Mouse (Mus musculus): ENCODE results near the gene Enthd1. TPM values are rescaled to one million over a fixed set of nuclear protein-coding genes. Genes with fewer than 3 reads are reported as not detected.

Gene Enthd1
- not detected in 2 replicates for total RNA-seq (2014; rRNA removed)
- polyA plus RNA-seq (2015; fragmentation: Nextera tagmentation; extraction: Ambion mirVana): not detected in 2 replicates

DNA sequence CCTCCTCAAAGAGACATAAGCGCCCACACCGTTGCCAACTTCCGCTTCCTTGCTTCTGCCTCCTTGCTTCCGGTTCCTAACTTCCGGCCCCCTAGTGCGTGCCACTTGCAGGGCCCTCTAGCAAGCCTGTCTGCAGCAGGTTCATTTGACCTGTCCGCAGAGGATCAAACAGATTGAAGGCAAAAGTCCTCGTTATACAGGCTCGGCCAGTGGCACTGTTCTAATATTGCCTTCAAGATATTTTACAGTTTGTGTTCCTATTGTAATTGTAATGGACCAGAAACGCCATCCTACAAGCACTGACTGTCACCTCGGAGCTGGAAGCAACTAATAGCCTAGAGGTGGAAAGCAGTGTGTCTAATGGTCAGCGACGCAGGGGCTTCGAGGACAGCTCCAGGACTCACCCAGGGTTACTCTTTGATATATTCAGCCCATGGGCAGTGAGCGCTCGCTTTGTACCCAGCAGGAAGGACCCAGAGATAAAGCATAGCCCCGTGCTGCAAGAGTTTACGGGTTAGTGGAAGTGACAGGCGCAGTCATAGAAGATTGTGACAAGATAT is at the start of gene Enthd1:
Enthd1 (minus strand) TSS at position 51 of the 560 bp plus-strand sequence.
- WGBS: 72% methylated on average over 19 of the region's 19 CpGs
- no peaks in the 10 kb centered on the region for H3K36me3 ChIP-seq (ENCODE audit: insufficient read depth, low read length)
- no peak within 1 kb of the TSS for H3K27ac ChIP-seq
- no peak for TF ChIP-seq CTCF (IDR thresholded peaks at IDR 0.05; ENCODE audit: low read depth)
- no peaks in the 10 kb centered on the region for H3K9me3 ChIP-seq (ENCODE audit: low read length)
- ATAC-seq (no peak), DNase-seq (ENCODE audit: low spot score) (no peak)
- H3K4me1 ChIP-seq (ENCODE audit: insufficient read depth, low read length): no peaks in the 10 kb centered on the region
- no peak within 1 kb of the TSS for H3K4me3 ChIP-seq (ENCODE audit: low read length)
- no peak within 1 kb of the TSS for H3K9ac ChIP-seq (replicated peaks; ENCODE audit: low read length)
- no peaks in the 10 kb centered on the region for H3K27me3 ChIP-seq (ENCODE audit: insufficient read depth, low read length)
- H3K4me2 ChIP-seq (ENCODE audit: low read depth, low read length): no peak within 1 kb of the TSS

DNA sequence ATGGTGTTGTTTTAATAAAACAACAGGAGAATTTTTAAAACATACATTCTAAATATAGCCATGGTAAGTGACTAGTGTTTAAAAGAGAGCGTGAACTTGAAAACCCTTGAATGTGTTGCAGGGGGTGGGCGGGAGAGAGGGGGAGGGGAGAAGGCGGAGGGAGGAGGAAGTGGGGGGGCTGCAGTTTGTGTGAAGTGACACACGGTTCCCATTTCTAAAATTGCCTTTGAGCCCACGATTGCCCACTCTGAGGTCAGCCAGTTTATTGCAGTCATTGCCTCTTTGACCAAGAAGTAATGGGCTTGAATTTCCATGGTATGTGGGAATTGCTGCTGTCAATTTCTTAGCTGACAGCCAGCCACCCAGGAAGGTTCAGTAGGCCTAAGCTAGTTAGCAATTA is 48.9 kb upstream of the Enthd1 start:
- Histone ChIP-seq H3K4me1 (ENCODE audit: insufficient read depth, low read length) (0 out of 2 replicates have a peak, but pooled peaks cover 7% of the 10 kb centered on the region), H3K9me3 (ENCODE audit: low read length) (no peaks in the 10 kb centered on the region), H3K36me3 (ENCODE audit: insufficient read depth, low read length) (no peaks in the 10 kb centered on the region), H3K4me2 (ENCODE audit: low read depth, low read length) (no peak overlapping the region), H3K27me3 (ENCODE audit: insufficient read depth, low read length) (no peaks in the 10 kb centered on the region), H3K4me3 (ENCODE audit: low read length) (no peak overlapping the region), H3K9ac (replicated peaks; ENCODE audit: low read length) (no peak overlapping the region), H3K27ac (no peak overlapping the region)
- 75% methylated on average over 5 of the region's 5 CpGs for WGBS
- TF ChIP-seq CTCF (IDR thresholded peaks at IDR 0.05; ENCODE audit: low read depth): no peak
- ATAC-seq: no peak
- DNase-seq (ENCODE audit: low spot score): no peak

DNA sequence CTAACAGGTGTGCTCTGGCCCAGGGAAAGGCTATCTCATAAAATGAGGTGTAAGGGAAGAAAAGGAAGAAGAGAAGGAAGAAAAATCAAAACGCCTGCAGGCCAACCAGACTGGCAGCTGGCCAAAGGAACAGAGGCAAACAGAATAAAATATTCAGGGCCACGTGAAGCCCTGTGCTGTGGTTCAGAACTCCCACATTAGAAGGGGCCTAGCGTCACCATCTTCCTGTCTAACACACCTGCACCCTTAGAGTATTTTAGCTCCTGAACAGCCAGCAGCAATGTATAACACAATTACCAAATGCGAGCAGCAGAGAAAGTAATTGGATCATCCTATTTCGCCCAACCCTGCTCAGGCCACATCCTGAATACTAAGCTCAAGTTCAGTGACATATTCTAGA is 46.5 kb upstream of the Enthd1 start:
- ATAC-seq (no peak), DNase-seq (ENCODE audit: low spot score) (no peak)
- 0 out of 2 replicates have a peak, but pooled peaks cover 7% of the 10 kb centered on the region for H3K4me1 ChIP-seq (ENCODE audit: insufficient read depth, low read length)
- no peak overlapping the region for H3K4me3 ChIP-seq (ENCODE audit: low read length)
- H3K36me3 ChIP-seq (ENCODE audit: insufficient read depth, low read length): no peaks in the 10 kb centered on the region
- H3K9me3 ChIP-seq (ENCODE audit: low read length): no peaks in the 10 kb centered on the region
- H3K9ac ChIP-seq (replicated peaks; ENCODE audit: low read length): no peak overlapping the region
- WGBS: 61% methylated on average over 5 of the region's 5 CpGs
- TF ChIP-seq CTCF (IDR thresholded peaks at IDR 0.05; ENCODE audit: low read depth): no peak
- H3K4me2 ChIP-seq (ENCODE audit: low read depth, low read length): no peak overlapping the region
- no peak overlapping the region for H3K27ac ChIP-seq
- no peaks in the 10 kb centered on the region for H3K27me3 ChIP-seq (ENCODE audit: insufficient read depth, low read length)

DNA sequence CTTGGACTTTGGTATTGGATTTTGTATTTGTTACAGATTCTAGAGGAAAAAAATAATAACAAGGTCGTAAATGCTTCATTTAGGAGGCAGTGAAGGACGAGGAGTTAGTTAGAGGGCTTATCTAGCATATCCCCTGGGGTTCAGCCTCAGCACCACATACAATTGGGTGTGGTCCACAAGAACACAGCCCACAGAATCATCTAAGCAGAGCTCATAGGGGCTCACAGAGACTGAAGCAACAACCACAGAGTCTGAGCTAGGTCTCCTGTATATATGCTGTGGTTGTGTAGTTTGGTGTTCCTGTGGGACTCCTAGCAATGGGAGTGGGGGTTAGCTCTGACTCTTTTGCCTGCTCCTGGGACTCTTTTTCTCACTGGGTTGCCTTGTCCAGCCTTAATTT is 45.4 kb upstream of the Enthd1 start:
- WGBS: 83% methylated on average over 2 of the region's 2 CpGs
- no peaks in the 10 kb centered on the region for H3K27me3 ChIP-seq (ENCODE audit: insufficient read depth, low read length)
- H3K4me1 ChIP-seq (ENCODE audit: insufficient read depth, low read length): no peaks in the 10 kb centered on the region
- H3K36me3 ChIP-seq (ENCODE audit: insufficient read depth, low read length): no peaks in the 10 kb centered on the region
- DNase-seq (ENCODE audit: low spot score) (no peak), ATAC-seq (no peak)
- H3K9me3 ChIP-seq (ENCODE audit: low read length): no peaks in the 10 kb centered on the region
- no peak overlapping the region for H3K4me2 ChIP-seq (ENCODE audit: low read depth, low read length)
- no peak for TF ChIP-seq CTCF (IDR thresholded peaks at IDR 0.05; ENCODE audit: low read depth)
- H3K9ac ChIP-seq (replicated peaks; ENCODE audit: low read length): no peak overlapping the region
- H3K4me3 ChIP-seq (ENCODE audit: low read length): no peak overlapping the region
- H3K27ac ChIP-seq: no peak overlapping the region

DNA sequence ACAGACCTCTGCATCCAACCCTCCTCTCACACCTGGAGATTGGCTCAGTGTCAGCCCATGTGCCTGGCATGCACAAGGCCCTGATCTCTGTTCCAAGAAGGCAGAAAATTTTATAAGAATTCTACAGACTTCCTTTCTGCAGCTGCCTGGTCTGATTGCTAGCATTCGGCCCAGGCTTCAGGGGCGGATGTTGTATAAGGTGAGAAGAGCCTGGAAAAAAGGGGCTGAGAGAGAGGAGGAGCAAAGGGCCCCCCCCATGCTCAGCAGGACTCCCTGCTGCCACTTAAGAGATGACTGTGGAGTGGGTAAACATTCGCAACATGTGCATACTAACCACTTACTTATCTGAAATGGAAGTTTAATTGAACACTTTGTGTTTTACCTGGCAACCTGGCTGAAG is 43.0 kb upstream of the Enthd1 start:
- no peak overlapping the region for H3K4me2 ChIP-seq (ENCODE audit: low read depth, low read length)
- no peak for DNase-seq (ENCODE audit: low spot score)
- H3K27me3 ChIP-seq (ENCODE audit: insufficient read depth, low read length): no peaks in the 10 kb centered on the region
- H3K4me1 ChIP-seq (ENCODE audit: insufficient read depth, low read length): no peaks in the 10 kb centered on the region
- ATAC-seq: no peak
- no peak overlapping the region for H3K27ac ChIP-seq
- H3K9me3 ChIP-seq (ENCODE audit: low read length): no peaks in the 10 kb centered on the region
- H3K9ac ChIP-seq (replicated peaks; ENCODE audit: low read length): no peak overlapping the region
- no peak for TF ChIP-seq CTCF (IDR thresholded peaks at IDR 0.05; ENCODE audit: low read depth)
- no peak overlapping the region for H3K4me3 ChIP-seq (ENCODE audit: low read length)
- WGBS: 88% methylated on average over 3 of the region's 3 CpGs
- H3K36me3 ChIP-seq (ENCODE audit: insufficient read depth, low read length): no peaks in the 10 kb centered on the region

DNA sequence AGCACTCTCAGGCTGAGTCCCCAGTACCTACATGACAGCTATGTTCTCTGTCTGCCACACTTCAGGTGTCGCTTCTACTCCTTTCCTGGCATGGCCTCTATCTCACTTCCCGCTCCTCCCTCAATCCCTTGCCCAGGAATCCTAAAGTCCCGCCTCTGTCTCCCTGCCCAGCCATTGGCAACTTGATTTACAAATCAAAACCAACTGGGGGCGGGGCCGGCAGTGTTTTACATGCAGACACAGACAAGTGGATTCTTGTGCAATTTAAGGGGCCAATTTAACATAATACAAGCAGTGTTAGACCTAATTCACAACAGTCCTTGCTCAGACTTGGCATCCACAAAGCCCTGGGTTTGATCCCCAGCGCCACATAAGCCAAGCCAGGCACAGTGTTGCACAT is 39.1 kb upstream of the Enthd1 start:
- no peak overlapping the region for H3K4me3 ChIP-seq (ENCODE audit: low read length)
- no peaks in the 10 kb centered on the region for H3K4me1 ChIP-seq (ENCODE audit: insufficient read depth, low read length)
- H3K27me3 ChIP-seq (ENCODE audit: insufficient read depth, low read length): no peaks in the 10 kb centered on the region
- H3K9ac ChIP-seq (replicated peaks; ENCODE audit: low read length): no peak overlapping the region
- no peaks in the 10 kb centered on the region for H3K9me3 ChIP-seq (ENCODE audit: low read length)
- ATAC-seq (no peak), DNase-seq (ENCODE audit: low spot score) (no peak)
- no peak overlapping the region for H3K4me2 ChIP-seq (ENCODE audit: low read depth, low read length)
- H3K36me3 ChIP-seq (ENCODE audit: insufficient read depth, low read length): no peaks in the 10 kb centered on the region
- H3K27ac ChIP-seq: no peak overlapping the region
- no peak for TF ChIP-seq CTCF (IDR thresholded peaks at IDR 0.05; ENCODE audit: low read depth)
- WGBS: 91% methylated on average over 6 of the region's 6 CpGs

DNA sequence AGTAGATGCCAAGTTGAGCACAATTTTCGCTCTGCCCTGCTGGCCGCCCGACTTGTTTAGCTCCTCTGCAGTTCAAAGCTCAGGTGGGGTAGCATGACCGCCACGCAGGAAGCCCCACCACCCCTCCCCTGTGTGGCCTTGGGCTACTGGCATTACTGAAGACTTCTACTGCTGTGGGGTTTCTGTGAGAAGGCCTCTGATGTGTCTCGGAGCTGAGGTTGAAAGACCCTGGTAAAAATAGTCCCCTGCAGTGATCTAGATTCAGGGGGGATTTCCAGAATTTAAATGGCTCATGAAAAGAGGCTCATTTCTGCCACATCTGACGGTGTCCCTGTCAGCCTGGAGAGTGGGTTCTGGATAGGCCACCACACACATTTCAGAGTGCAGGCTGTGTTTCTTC is 37.5 kb upstream of the Enthd1 start:
- Histone ChIP-seq H3K27ac (no peak overlapping the region), H3K9me3 (ENCODE audit: low read length) (no peaks in the 10 kb centered on the region), H3K36me3 (ENCODE audit: insufficient read depth, low read length) (no peaks in the 10 kb centered on the region), H3K4me1 (ENCODE audit: insufficient read depth, low read length) (no peaks in the 10 kb centered on the region), H3K27me3 (ENCODE audit: insufficient read depth, low read length) (no peaks in the 10 kb centered on the region), H3K4me2 (ENCODE audit: low read depth, low read length) (no peak overlapping the region), H3K4me3 (ENCODE audit: low read length) (no peak overlapping the region), H3K9ac (replicated peaks; ENCODE audit: low read length) (no peak overlapping the region)
- DNase-seq (ENCODE audit: low spot score) (no peak), ATAC-seq (no peak)
- no peak for TF ChIP-seq CTCF (IDR thresholded peaks at IDR 0.05; ENCODE audit: low read depth)
- WGBS: 53% methylated on average over 7 of the region's 7 CpGs

Measured in hindbrain, postnatal 0 days (tissue).